Mouse (Mus musculus) hematopoietic stem cell, adult 5-6 weeks (primary cell): ENCODE data around the gene Stn1. TPM values are rescaled to one million over a fixed set of nuclear protein-coding genes. Genes with fewer than 3 reads are reported as not detected.
A peak's percentile ranks its signal among the peaks of the same experiment; 100 is the strongest.

Experiments used
- ATAC-seq, 2 experiments: fragments of 125-278 bp in 1 of 2; replicated peaks in 1 of 2; 2 replicates each; pipeline ENCODE4 v1.8.0; 2016 to 2017; ENCODE audit warnings: inconsistent platforms in 2 of 2, mild to moderate bottlenecking in 2 of 2, moderate number of reproducible peaks in 2 of 2, low read depth in 1 of 2, moderate TSS enrichment in 1 of 2; ENCODE audit not compliant: low FRiP score in 2 of 2, poor library complexity in 2 of 2, severe bottlenecking in 2 of 2, insufficient read depth in 1 of 2, low TSS enrichment in 1 of 2
- total RNA-seq: library from RNA; stranded (forward); fragments of 172-1452, 232-1000 nt; gene quantifications from 2 replicates; pipeline ENCODE4 v1.2.3, GENCODE M21; 2017

Gene Stn1
- total RNA-seq, 1 experiment from 2014 or later: 17.1 TPM

DNA sequence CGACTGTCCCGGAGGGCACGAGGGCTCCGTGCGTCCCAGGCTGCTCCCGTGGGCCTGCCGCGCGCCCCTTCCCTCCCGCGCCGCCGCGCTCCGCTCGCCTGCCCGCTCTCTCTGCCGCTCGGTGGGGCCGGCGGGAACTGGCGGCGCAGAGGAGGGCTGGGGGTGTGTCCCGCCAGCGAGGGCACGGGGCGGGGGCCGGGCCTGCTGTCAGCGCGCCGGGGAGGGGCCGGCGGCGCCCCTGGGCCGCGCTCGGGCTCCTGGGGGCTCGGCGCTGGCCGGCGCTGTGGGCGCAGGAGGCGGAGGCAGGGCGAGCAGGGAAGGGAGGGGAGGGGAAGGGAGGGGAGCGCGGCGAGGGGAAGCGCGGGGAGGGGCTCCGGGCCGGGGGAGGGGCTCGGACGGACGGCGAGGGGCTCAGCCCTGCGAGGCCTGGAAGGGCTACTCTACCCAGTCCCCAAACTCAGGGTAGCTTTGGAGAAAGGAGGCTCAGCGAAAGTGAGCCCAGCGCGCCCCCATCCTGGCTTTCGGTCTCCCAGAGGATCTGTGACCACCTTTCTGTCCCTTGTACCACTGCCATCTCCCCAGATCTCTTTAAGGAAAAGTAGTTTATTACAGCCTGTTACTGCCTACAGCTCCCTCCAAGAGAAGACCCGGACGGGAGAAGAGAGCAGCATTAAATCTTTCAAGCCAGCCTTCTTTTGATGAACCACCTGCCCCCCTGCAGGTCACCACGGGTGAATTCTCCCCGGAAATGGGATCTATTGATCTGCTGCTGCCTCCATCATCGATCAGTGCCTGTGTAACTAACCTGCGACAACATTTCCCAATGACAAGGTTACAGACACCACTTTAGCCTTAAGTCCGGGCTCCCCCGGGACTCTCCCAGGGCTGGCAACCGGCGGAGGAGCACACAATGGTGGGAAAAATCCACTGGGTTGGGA lies 72.7 kb downstream of the Stn1 start, which contains the start of gene Sh3pxd2a:
Sh3pxd2a (minus strand) TSS at position 98 of the 938 bp plus-strand sequence.
- peak; percentile 19 to 24; a peak in 3 of 4 replicates for ATAC-seq

DNA sequence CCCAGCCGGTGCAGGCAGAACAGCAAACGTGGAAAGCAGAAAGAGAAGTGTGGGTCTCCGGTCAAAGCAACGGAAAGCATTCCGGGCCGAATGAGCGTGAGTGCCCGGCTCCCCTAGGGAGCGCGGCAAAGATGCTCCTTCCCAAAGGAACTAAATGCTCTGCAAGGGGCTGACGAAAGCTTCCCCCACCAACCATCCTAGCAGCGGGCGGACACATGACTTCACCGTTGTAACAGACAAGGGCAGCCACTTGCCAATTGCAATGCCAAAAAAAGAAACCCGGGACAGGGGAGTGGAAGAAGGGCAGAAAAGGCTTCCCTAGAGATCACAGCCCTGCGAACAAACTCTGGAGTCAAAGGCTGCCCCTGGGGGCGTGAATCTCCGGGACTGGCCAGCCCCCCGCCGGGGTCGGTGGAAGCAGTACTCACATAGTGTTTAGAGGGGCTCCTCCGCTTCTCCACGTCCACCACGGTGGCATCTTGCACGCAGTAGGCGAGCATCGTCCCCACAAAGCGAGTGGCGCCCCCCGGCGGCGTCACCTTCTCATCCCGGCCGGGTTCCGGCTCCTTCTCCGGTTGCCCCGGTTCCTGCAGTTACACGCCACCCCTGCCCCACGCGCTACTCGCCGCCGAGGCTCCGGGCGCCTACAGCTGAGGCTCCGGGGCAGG lies 73.5 kb downstream of the Stn1 start:
- peak; percentile 14 to 30; a peak in 2 of 4 replicates for ATAC-seq

DNA sequence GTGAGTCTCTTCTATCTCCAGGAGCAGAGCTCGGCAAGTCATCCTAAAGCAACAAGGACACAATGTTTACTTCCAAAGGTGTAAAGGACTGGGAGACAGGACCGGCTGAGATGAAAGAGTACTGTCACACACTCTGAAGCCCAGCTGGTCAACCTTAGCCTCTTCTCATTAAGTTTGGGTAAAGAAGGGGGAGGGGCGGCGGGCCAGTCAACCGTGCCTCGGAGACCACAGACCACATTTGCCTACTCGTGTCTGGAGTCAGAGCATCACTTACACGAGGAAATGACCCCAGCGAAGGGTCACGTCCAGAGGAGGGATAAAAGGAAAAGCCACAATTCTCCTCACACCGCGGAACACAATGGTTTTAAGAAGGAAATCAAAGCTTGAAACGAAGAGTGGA lies 74.1 kb downstream of the Stn1 start:
- 0 out of 4 replicates have a peak, but pooled peaks of 1 of the 2 experiments have one; percentile 38 for ATAC-seq

DNA sequence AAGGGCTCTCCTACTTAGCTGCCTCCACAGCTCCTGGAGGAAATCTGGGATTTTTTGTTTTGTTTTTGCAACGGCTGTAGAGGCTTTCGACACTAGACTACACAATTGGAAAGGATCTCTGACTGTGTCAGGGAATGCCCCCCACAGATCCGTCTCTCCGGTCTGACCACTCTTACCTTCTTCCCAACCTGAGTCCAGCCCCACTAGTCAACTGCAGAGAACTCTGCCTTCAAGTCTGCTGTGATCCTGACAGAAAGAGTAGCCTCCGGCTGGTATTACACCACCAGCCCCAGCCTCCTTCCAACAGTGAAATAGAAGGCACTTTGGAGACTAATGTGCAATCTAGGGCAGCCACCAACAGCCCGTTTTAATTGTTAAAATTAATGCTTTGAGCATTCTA lies 74.6 kb downstream of the Stn1 start:
- ATAC-seq: no peak

DNA sequence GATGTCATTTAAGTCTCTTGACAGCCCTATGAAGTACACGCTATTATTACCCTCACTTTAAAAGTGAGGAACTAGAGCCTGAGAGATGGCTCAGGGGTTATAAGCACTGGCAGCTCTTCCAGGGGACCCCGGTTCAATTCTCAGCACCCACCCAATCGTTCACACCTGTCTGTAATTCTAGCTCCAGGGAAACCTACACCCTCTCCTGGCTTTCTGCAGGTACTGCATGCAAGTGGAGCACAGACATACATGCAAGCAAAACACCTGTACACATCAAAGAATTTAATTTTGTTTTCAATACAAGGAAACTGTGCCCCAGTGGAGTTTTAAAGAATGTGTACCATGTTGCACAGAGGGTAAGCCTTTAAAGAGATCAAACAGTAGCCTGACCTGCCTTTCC lies 75.5 kb downstream of the Stn1 start:
- no peak for ATAC-seq

DNA sequence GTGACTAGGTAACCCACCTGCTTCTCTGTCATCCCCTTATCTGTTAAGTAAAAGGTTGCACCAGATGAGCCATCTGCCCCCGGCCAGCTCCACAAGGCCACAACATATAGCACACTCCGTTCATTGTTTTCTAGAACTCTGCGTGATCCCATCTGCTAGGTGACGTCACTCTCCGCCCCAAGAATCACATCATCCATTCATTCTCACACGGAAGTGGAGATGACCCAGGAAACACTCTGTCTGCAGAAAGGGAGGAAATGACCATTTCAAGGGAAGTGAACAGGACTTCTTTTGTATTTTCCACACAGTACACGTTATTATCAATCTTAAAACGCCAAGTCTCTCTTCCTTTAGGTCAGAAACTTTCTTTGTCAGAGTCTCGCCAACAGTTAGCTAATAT lies 75.9 kb downstream of the Stn1 start:
- ATAC-seq: no peak

DNA sequence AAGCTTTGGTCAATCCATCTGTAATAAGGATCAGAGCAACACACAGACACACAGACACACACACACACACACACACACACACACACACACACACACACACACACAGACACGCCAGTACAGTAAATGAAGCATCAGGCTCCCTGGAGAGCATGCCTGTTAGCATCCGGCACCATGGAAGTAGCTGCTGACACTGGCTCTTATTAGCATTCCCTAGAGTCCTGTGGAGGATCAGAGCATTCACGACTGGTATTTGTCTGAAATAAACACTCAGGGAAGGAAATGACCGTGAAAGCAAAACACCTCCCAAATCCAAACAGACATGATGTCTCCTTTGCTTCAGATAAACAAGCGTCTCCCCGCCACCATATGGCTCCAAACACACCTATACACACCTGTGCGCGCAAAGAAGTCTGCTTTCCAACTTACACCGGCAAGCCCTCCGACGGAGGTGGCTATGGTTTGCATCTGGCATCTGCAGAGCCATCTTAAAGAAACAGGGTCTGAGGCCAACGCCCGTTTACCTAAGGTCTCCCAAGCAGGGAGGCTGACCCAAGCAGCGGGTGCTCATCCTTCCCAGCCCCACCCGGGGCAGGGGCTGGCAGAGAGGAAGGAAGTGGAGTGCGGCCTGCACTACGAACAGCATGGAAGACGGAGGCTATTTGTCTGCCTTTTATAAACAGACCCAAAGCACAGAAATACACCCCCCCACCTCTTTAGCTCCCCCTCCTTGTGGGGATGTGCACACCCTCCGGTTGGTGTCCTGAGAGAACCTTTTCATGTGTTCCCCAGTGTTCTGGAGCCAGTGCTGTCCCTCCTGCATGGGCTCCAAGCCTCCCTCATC lies 77.0 kb downstream of the Stn1 start:
- no peak for ATAC-seq

DNA sequence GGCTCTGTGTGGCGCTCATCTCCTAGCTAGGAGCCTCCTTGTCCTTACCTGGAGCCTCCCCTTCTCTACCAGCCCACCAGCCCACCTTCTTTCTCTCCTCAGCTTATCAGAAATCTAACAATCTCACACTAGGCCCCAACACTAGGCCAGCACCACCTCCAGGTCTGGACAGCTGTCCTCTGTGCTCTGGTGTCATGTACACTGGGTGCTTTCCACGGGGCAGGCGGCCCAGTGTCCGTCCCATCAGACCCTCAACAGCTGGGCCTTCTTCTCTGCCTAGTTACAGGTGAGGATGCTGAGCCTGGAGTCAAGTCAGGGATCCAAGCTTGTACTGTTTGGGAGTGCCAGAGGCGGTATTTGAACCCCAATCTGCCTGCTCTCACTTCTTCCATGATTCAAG lies 78.1 kb downstream of the Stn1 start:
- ATAC-seq: no peak

DNA sequence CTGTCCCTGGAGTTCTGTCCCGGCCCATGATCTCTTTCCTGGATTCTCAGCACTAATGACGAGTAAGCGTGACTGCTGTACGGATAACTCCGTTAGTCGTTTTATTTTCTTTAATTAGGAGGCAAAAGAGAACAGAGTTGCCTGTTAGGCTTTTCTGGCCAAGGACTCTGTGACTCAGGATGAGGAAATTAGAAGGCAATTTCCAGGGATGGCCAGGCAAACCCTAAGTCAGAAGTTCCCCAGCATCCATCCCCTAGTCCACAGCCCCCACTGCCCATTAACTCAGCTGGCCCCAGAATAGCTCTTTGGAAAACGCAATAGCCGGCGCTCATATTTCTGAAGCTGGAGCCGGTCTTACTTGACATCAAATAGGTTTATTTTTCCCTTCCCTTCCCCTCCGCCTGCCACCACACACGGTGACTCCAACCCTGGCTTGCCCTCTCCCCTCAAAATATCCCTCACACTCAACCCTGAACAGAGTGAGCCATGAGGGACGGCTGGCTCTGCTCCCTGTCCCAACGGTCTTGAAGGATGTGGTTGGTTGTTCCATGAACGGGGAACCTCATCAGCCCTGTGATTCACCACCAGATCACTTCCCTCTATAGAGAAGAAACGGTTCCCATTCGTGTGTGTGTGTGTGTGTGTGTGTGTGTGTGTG lies 78.7 kb downstream of the Stn1 start:
- 0 out of 4 replicates have a peak, but pooled peaks of 1 of the 2 experiments have one; percentile 13 for ATAC-seq

DNA sequence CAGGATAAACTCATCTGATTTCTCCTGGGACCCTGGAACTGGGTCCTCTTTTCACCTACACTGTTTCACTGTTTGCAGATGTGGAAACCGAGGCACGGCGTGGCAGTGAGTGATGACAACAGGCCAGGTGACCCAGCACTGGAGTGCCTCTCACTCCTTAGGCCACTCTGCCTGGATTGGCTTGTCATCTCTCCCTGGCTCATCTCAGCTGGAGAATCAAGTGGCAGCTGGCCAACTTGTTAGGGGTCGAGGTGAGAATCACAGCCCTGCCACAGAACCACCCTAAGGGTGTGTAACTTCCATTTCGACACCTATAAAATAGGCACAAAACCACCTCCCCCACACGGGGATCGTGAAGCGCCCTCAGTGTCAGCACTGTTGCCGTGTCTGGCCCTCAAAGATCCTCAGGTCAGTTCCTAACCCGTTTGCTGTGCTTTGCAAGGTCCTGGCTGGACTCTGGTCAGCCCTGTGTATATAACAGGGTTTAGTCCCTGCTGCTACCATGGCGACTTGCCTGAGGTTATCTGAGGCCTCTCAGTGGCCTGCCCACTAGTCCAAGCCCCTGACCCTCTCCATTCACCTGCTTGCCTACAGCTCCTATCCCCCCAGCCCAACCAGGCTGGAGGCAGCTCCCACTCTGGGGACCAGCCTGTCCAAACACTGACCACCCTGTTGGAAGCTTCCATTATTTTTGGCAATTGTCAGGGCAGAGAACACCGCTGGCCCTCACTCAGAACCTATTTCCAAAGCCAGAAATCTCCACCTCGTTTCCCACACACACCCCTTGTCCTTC lies 79.4 kb downstream of the Stn1 start:
- no peak for ATAC-seq

DNA sequence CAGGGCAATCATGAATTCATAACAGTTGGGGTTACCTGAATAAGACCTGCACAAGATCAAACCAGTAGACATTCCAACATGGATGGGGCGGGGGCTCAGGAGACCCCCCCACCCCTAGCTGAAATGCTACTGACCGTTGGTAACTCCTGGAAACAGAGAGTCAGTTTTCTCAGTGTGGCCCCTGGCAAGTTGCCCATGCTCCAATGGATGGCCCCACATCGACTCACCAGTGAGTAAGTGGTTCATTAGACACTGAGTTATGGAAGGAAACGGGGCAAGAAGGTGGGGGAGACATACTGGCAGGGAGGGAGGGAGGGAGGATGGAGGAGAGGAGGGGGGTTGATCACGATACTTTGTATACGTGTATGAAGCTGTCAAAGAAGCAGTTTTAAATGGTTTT lies 81.3 kb downstream of the Stn1 start:
- no peak for ATAC-seq

DNA sequence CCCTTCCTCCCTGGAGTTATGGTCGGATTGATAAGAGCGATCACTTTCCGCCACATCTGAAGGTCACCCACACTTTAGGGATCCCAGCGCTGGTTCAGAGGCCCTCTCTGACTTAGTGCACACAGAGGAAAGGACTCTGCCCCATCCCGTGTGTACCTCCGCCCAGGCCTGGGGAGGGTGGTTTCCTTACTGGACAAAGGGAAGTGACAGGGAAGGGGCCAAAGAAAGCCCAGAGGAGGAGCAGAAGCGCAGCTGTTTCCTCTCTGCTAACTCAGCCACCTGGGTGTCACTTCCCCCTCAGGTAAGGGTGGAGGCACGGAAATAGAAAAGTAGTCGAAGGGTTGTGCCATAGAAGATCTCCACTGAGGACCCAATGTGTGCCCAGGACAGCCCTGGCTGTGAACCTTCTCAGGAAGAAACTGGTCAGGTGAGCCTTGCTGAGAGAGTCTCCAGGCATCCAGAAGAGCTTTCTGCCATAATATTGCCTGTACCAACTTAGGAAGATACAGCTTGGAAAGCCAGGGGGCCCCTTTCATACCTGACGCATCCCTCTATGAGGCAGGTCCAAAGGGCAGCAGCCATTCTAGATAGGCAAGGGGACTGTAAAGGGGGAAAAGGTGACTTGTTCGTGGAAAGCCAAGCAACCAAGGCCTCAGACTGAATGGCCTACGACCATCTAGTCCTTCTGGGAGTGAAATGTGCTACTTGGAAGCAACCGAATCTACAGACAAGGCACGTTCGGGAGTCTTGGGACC lies 82.1 kb downstream of the Stn1 start:
- ATAC-seq: no peak

DNA sequence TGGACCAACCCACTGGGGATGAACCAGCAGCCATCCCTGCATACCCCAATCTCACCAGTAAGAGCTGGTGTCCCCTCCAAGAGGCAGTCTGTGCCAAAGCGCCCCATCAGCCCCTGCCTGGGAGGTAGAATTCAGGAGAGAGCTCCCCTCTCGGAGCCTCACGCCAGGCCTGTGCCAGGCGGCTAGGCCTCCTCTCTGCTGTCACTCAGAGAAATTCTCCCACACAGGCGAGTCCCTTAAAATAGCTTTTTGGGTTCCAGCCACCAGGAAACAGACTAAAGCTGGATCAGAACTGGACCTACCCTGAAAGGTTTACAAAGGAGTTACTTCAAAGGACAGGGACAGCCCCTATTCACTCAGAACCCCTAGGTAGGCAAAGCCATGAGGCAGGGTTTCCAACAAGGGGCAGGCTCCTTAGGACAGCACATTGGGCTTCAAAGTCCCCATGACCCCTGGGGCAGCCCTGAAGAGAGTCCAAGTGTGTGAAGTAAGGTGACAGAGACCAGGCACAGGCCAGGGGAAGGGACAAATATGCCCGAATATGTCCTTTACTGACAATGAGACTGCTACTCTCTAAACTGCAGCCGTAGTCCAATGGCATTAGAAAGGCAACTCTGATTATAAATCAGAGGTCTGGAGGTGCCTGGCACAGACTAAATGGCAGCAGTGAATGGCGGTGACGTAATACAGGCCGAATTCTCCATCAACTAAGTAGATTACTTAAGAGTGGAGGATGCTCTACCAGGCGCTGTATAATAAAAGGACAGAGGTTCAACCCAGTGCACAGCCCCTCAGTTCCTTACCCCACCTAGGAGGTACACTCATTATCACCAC lies 82.9 kb downstream of the Stn1 start:
- ATAC-seq: no peak

DNA sequence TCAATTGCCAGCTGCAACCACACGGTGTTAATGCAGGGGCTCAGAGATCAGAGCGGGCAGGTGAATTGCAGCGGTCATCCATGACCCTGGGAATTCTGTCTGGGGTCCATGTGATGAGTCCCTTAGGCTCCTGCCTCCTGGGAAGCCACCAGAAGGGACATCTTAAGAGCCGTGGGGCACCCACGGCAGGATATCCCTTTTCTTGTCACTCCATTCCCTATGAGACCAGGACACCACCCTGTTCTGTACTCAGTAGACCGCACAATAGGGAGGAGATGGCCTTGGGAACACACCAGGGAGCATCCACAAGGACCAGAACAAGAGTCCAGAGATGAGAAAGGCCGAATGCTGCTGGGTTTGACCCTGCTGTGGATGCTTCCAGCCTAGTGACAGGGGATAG lies 84.0 kb downstream of the Stn1 start:
- ATAC-seq: no peak

DNA sequence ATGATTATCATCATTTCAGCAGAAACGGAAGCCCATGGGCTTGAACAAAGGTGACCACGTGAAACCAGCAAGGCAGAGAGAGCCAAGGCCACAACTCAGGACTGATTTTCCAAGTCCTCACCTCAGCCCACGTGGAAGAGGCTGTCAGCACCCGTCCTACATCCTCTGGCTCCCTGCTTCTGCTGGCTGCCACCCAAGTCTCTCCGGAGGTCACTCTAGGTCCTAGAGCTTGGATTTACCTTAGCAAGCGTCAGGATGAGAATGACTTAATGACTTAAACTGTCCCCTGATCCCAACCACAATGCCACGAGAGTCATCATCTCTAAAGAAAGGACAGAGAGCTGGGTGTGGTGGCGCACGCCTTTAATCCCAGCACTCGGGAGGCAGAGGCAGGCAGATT lies 84.6 kb downstream of the Stn1 start:
- no peak for ATAC-seq
